In genomic region chr5:100079040-100079930, GRCm38 (mm10) we compare ENCODE assay signal across 8 mouse cellular contexts. TPM values are rescaled to one million over a fixed set of nuclear protein-coding genes. Genes with fewer than 3 reads are reported as not detected.
A peak's percentile ranks its signal among the peaks of the same experiment; 100 is the strongest.
DNase-seq lines count a peak whose midpoint lies in the region; ATAC-seq and TF ChIP-seq lines count a peak whose summit lies in the region.

No protein-coding gene starts in this region.

- H3K27ac ChIP-seq in bone marrow, adult 2 months (ENCODE audit: control insufficient read depth, insufficient read depth, low read depth, low read length, poor library complexity), result no peak overlapping the region
- no peak overlapping the region for H3K27ac ChIP-seq in forebrain, embryonic 13.5 days
- no peak overlapping the region for H3K27ac ChIP-seq in kidney, embryonic 15.5 days

- peak; percentile 50 for ATAC-seq in forebrain, embryonic 13.5 days
- ATAC-seq in kidney, embryonic 15.5 days (replicated peaks; ENCODE audit: low FRiP score), result peak; percentile 53
- ATAC-seq in megakaryocyte-erythroid progenitor cell, adult 5-6 weeks (replicated peaks; ENCODE audit: low FRiP score, low TSS enrichment, poor library complexity, severe bottlenecking), result peak; percentile 54; the same call in 1 of the 2 replicates

- H3K4me2 ChIP-seq in forebrain, embryonic 13.5 days, result peak overlapping the region; percentile 56
- peak overlapping the region; percentile 60 for H3K4me2 ChIP-seq in kidney, embryonic 15.5 days

- H3K4me3 ChIP-seq in bone marrow, adult 2 months (replicated peaks; ENCODE audit: control insufficient read depth, low read depth, low read length), result peak overlapping the region; percentile 1
- H3K4me3 ChIP-seq in forebrain, embryonic 13.5 days, result peak overlapping the region; percentile 29
- H3K4me3 ChIP-seq in kidney, embryonic 15.5 days (replicated peaks), result peak overlapping the region; percentile 37

- no peaks in the 10 kb centered on the region for H3K27me3 ChIP-seq in forebrain, embryonic 13.5 days
- H3K27me3 ChIP-seq in kidney, embryonic 15.5 days, result no peaks in the 10 kb centered on the region

- 36% methylated on average over 36 of the region's 36 CpGs for WGBS in bone marrow, adult 2 months
- WGBS in forebrain, embryonic 13.5 days, result 35% methylated on average over 36 of the region's 36 CpGs
- 34% methylated on average over 36 of the region's 36 CpGs for WGBS in kidney, embryonic 15.5 days

- H3K9me3 ChIP-seq in forebrain, embryonic 13.5 days (replicated peaks), result no peaks in the 10 kb centered on the region
- H3K9me3 ChIP-seq in kidney, embryonic 15.5 days (replicated peaks), result no peaks in the 10 kb centered on the region

- peak overlapping the region; percentile 56; the same call in 1 of the 2 replicates for H3K9ac ChIP-seq in forebrain, embryonic 13.5 days
- no peak overlapping the region for H3K9ac ChIP-seq in kidney, embryonic 15.5 days

- TF ChIP-seq CTCF in bone marrow, adult 2 months (IDR thresholded peaks at IDR 0.05; ENCODE audit: control insufficient read depth, insufficient read depth, low read length), result no peak

- peak; percentile 31 to 42 for DNase-seq in left cerebral cortex, adult 18-20 months (ENCODE audit: low spot score in 2 of 2)
- no peak for DNase-seq in left cerebral cortex, adult 11 months (ENCODE audit: low spot score)
- DNase-seq in testis, postnatal 10 days (ENCODE audit: low spot score), result peak; percentile 54
- no peak for DNase-seq in MN1 (ENCODE audit: low spot score)

- no peaks in the 10 kb centered on the region for H3K36me3 ChIP-seq in forebrain, embryonic 13.5 days (ENCODE audit: poor library complexity, severe bottlenecking)
- no peaks in the 10 kb centered on the region; the same call in 1 of the 2 replicates for H3K36me3 ChIP-seq in kidney, embryonic 15.5 days

- H3K4me1 ChIP-seq in bone marrow, adult 2 months (ENCODE audit: control insufficient read depth, insufficient read depth, low read length), result no peaks in the 10 kb centered on the region; the same call in 1 of the 2 replicates
- H3K4me1 ChIP-seq in forebrain, embryonic 13.5 days, result peaks cover 37% of the 10 kb centered on the region
- H3K4me1 ChIP-seq in kidney, embryonic 15.5 days, result peaks cover 33% of the 10 kb centered on the region

- no peak for TF ChIP-seq POLR2A in bone marrow, adult 2 months (IDR thresholded peaks at IDR 0.05; ENCODE audit: borderline replicate concordance, control insufficient read depth, low read depth, low read length)

RNA-seq across cellular contexts. Expression of gene Enoph1, which starts 39.5 kb away (rescaled TPM):
- total RNA-seq in left cerebral cortex, adult 18-20 months (2021), result 10 to 100 TPM; 50.5 to 56.6 TPM
- polyA plus RNA-seq in bone marrow, adult 2 months (2011; ENCODE audit: insufficient read depth, insufficient read length, low replicate concordance, missing spikeins), result 2.3 and 7.5 TPM in 2 replicates
- 47.8 and 49.2 TPM in 2 replicates for polyA plus RNA-seq in forebrain, embryonic 13.5 days (2015; fragmentation: Nextera tagmentation; extraction: Ambion mirVana)
- 48.1 and 48.7 TPM in 2 replicates for polyA plus RNA-seq in kidney, embryonic 15.5 days (2015; fragmentation: Nextera tagmentation; extraction: Ambion mirVana)
- 34.2 and 38.1 TPM in 2 replicates for total RNA-seq in megakaryocyte-erythroid progenitor cell, adult 5-6 weeks (2014; fragmentation: Nextera tagmentation)
- total RNA-seq in megakaryocyte-erythroid progenitor cell, adult 5-6 weeks (2017), result 30.1 and 39.3 TPM in 2 replicates

RNA-seq across cellular contexts. Expression of gene Hnrnpdl, which starts 39.8 kb away (rescaled TPM):
- total RNA-seq in left cerebral cortex, adult 18-20 months (2021), result 100 to 1,000 TPM; 144 to 182 TPM
- 116 and 161 TPM in 2 replicates for polyA plus RNA-seq in bone marrow, adult 2 months (2011; ENCODE audit: insufficient read depth, insufficient read length, low replicate concordance, missing spikeins)
- 260 and 282 TPM in 2 replicates for polyA plus RNA-seq in forebrain, embryonic 13.5 days (2015; fragmentation: Nextera tagmentation; extraction: Ambion mirVana)
- 168 and 169 TPM in 2 replicates for polyA plus RNA-seq in kidney, embryonic 15.5 days (2015; fragmentation: Nextera tagmentation; extraction: Ambion mirVana)
- total RNA-seq in megakaryocyte-erythroid progenitor cell, adult 5-6 weeks (2014; fragmentation: Nextera tagmentation), result 265 and 360 TPM in 2 replicates
- total RNA-seq in megakaryocyte-erythroid progenitor cell, adult 5-6 weeks (2017), result 553 and 613 TPM in 2 replicates

Comparison
In these comparisons a context has a peak if more than half of its experiments do, and no peak if none do; other contexts are left out.
1. DNase-seq: peak in left cerebral cortex, adult 18-20 months (2 of 2) and testis, postnatal 10 days (single experiment); none in left cerebral cortex, adult 11 months (single experiment) and MN1 (single experiment).
2. Peak in every context shown above with its lines, with median percentiles within 50 percentile points of each other: H3K4me3 ChIP-seq and ATAC-seq.